Mouse (Mus musculus) thymus, adult 2 months (tissue): ENCODE measurements at regions not wholly inside any gene's neighbourhood (a gene's known extent, or its start where the extent isn't known, plus 50 kb on each side); places are given as distances from the start of the nearest gene placed in this dataset.

Source experiments
- DNase-seq: peaks from one replicate; pipeline ENCODE4 v3.0.0; 2021
- H3K27ac ChIP-seq: fragments of 200-500 bp; 2 replicates; pipeline ENCODE4 v1.5.1; 2012; ENCODE audit warnings: low read length, control low read depth; ENCODE audit not compliant: control insufficient read depth, insufficient read depth
- H3K27me3 ChIP-seq: fragments of 200-500 bp; 2 replicates; pipeline ENCODE4 v1.6.1; 2012; ENCODE audit warnings: mild to moderate bottlenecking, low read length, moderate library complexity, mixed read lengths; ENCODE audit not compliant: control insufficient read depth, insufficient read depth
- H3K36me3 ChIP-seq: fragments of 200-500 bp; 2 replicates; pipeline ENCODE4 v1.6.1; 2012; ENCODE audit warnings: mild to moderate bottlenecking, low read length, moderate library complexity; ENCODE audit not compliant: control insufficient read depth, insufficient read depth
- H3K4me1 ChIP-seq: fragments of 200-500 bp; replicated peaks from 2 replicates; pipeline ENCODE4 v1.6.1; 2012; ENCODE audit warnings: low read length; ENCODE audit not compliant: control insufficient read depth, insufficient read depth
- H3K4me3 ChIP-seq: fragments of 200-500 bp; 2 replicates; pipeline ENCODE4 v1.5.1; 2012; ENCODE audit warnings: mild to moderate bottlenecking, low read length, control low read depth, moderate library complexity; ENCODE audit not compliant: control insufficient read depth, insufficient read depth
- CTCF ChIP-seq: fragments of 200-500 bp; IDR thresholded peaks from 2 replicates; pipeline ENCODE4 v1.5.1; 2012; ENCODE audit warnings: mild to moderate bottlenecking, control low read depth, low read length, moderate library complexity, borderline replicate concordance; ENCODE audit not compliant: control insufficient read depth, poor library complexity, insufficient read depth; ENCODE audit errors: extremely low read depth
- POLR2A ChIP-seq: fragments of 200-500 bp; IDR thresholded peaks from 2 replicates; pipeline ENCODE4 v1.6.1; 2012; ENCODE audit warnings: mild to moderate bottlenecking, low read length, control low read depth, moderate library complexity; ENCODE audit not compliant: control insufficient read depth, poor library complexity, insufficient read depth; ENCODE audit errors: extremely low read depth
- WGBS: fragments of 180-500 bp; shearing (Covaris S2); methylation state at CpG from one replicate; pipeline ENCODE4 v1.1.7; 2018; 5-methylcytosine and 5-hydroxymethylcytosine counted together

GRCm38 (mm10) chr10:19066821-19067350, 51.4 kb upstream of the Tnfaip3 start:
- WGBS, result 71% methylated on average over 5 of the region's 5 CpGs
- Histone ChIP-seq H3K36me3 (no peaks in the 10 kb centered on the region), H3K27ac (no peak overlapping the region), H3K4me3 (no peak overlapping the region), H3K4me1 (peaks cover 18% of the 10 kb centered on the region), H3K27me3 (no peaks in the 10 kb centered on the region)
- DNase-seq, result no peak
- TF ChIP-seq POLR2A (no peak), CTCF (no peak)
